Mouse (Mus musculus) MEL (cell line): ENCODE measurements at regions not wholly inside any gene's neighbourhood (a gene's known extent, or its start where the extent isn't known, plus 50 kb on each side); places are given as distances from the start of the nearest gene placed in this dataset.

Experiments used
- DNase-seq: peaks from one replicate; pipeline ENCODE4 v3.0.0; 2011; ENCODE audit warnings: low read depth, low spot score
- H3K27ac ChIP-seq: 2 replicates; pipeline ENCODE4 v1.5.1; 2012; ENCODE audit warnings: low read depth, mild to moderate bottlenecking, control low read depth, low read length, moderate library complexity; ENCODE audit not compliant: control insufficient read depth
- H3K27me3 ChIP-seq, 2 experiments: fragments of 150-350 bp in 1 of 2; sonication (generic) in 1 of 2; 2 replicates each; pipeline ENCODE4 v1.6.1; 2012; ENCODE audit warnings: low read length in 2 of 2, mild to moderate bottlenecking in 2 of 2, improper control_type of control experiment in 1 of 2, moderate library complexity in 1 of 2; ENCODE audit not compliant: insufficient read depth in 2 of 2, control insufficient read depth in 1 of 2
- H3K36me3 ChIP-seq, 2 experiments: 2 replicates each; pipeline ENCODE4 v1.6.1; 2012 to 2014; ENCODE audit warnings: low read length in 2 of 2, improper control_type of control experiment in 1 of 2, inconsistent platforms in 1 of 2, mild to moderate bottlenecking in 1 of 2; ENCODE audit not compliant: insufficient read depth in 2 of 2, control insufficient read depth in 1 of 2
- H3K4me1 ChIP-seq, 2 experiments: fragments of 150-350 bp in 1 of 2; sonication (generic) in 1 of 2; 2 replicates each; pipeline ENCODE4 v1.6.1; 2012; ENCODE audit warnings: low read length in 2 of 2, improper control_type of control experiment in 1 of 2, mild to moderate bottlenecking in 1 of 2; ENCODE audit not compliant: insufficient read depth in 2 of 2, control insufficient read depth in 1 of 2
- H3K4me3 ChIP-seq, 2 experiments: fragments of 150-350 bp in 1 of 2; sonication (generic) in 1 of 2; 2 replicates each; pipeline ENCODE4 v1.5.1; 2012; ENCODE audit warnings: low read depth in 2 of 2, low read length in 2 of 2, mild to moderate bottlenecking in 2 of 2, moderate library complexity in 2 of 2, control low read depth in 1 of 2, improper control_type of control experiment in 1 of 2; ENCODE audit not compliant: control insufficient read depth in 1 of 2, insufficient read depth in 1 of 2
- H3K79me2 ChIP-seq: 2 replicates; pipeline ENCODE4 v1.6.1; 2012; ENCODE audit warnings: mild to moderate bottlenecking, low read length, moderate library complexity; ENCODE audit not compliant: control insufficient read depth, poor library complexity, insufficient read depth
- H3K9ac ChIP-seq: 2 replicates; pipeline ENCODE4 v1.6.1; 2012; ENCODE audit warnings: low read depth, mild to moderate bottlenecking, control low read depth, low read length, moderate library complexity; ENCODE audit not compliant: control insufficient read depth, poor library complexity, severe bottlenecking
- H3K9me3 ChIP-seq: fragments of 150-350 bp; sonication (generic); replicated peaks from 2 replicates; pipeline ENCODE4 v1.6.1; 2012; ENCODE audit warnings: mild to moderate bottlenecking, low read length, improper control_type of control experiment, moderate library complexity; ENCODE audit not compliant: insufficient read depth
- EP300 ChIP-seq, 2 experiments: IDR thresholded peaks; 2 replicates each; pipeline ENCODE4 v1.6.1; 2011; ENCODE audit warnings: improper control_type of control experiment in 2 of 2, low read length in 2 of 2, low read depth in 1 of 2, mild to moderate bottlenecking in 1 of 2
- MAFK ChIP-seq: IDR thresholded peaks from 2 replicates; pipeline ENCODE4 v1.6.1; 2011; ENCODE audit warnings: low read depth, mild to moderate bottlenecking, low read length, improper control_type of control experiment, borderline replicate concordance
- MAX ChIP-seq: IDR thresholded peaks from 2 replicates; pipeline ENCODE4 v1.6.1; 2011; ENCODE audit warnings: low read length, improper control_type of control experiment
- MEF2A ChIP-seq: IDR thresholded peaks from 2 replicates; pipeline ENCODE4 v1.6.1; 2014; ENCODE audit warnings: low read depth, mild to moderate bottlenecking, inconsistent platforms, low read length, improper control_type of control experiment; ENCODE audit not compliant: poor library complexity, insufficient replicate concordance, severe bottlenecking; ENCODE audit errors: extremely low read depth
- MYC ChIP-seq: IDR thresholded peaks from 2 replicates; pipeline ENCODE4 v1.6.1; 2011; ENCODE audit warnings: low read depth, mild to moderate bottlenecking, low read length, improper control_type of control experiment, moderate library complexity
- NELFE ChIP-seq: IDR thresholded peaks from 2 replicates; pipeline ENCODE4 v1.6.1; 2011; ENCODE audit warnings: low read depth, low read length, improper control_type of control experiment
- POLR2A ChIP-seq, 2 experiments: IDR thresholded peaks; 2 replicates each; pipeline ENCODE4 v1.6.1; 2011 to 2012; ENCODE audit warnings: low read length in 2 of 2, mild to moderate bottlenecking in 2 of 2, control low read depth in 1 of 2, improper control_type of control experiment in 1 of 2, low read depth in 1 of 2, moderate library complexity in 1 of 2; ENCODE audit not compliant: control insufficient read depth in 1 of 2, insufficient read depth in 1 of 2, poor library complexity in 1 of 2
- POLR2AphosphoS5 ChIP-seq: IDR thresholded peaks from 2 replicates; pipeline ENCODE4 v1.6.1; 2012; ENCODE audit warnings: low read depth, borderline replicate concordance, mild to moderate bottlenecking, inconsistent platforms, low read length, moderate library complexity, mixed read lengths
- RAD21 ChIP-seq: IDR thresholded peaks from 2 replicates; pipeline ENCODE4 v1.6.1; 2011; ENCODE audit warnings: mild to moderate bottlenecking, low read depth, low read length, improper control_type of control experiment
- RCOR1 ChIP-seq: IDR thresholded peaks from 2 replicates; pipeline ENCODE4 v1.6.1; 2012; ENCODE audit warnings: low read depth, mild to moderate bottlenecking, inconsistent platforms, low read length, improper control_type of control experiment
- SIN3A ChIP-seq: IDR thresholded peaks from 2 replicates; pipeline ENCODE4 v1.6.1; 2012; ENCODE audit warnings: low read length, improper control_type of control experiment, inconsistent platforms
- TAL1 ChIP-seq: IDR thresholded peaks from 2 replicates; pipeline ENCODE4 v1.6.1; 2012; ENCODE audit warnings: mild to moderate bottlenecking, inconsistent platforms, low read length, moderate library complexity, mixed read lengths
- TBP ChIP-seq: IDR thresholded peaks from 2 replicates; pipeline ENCODE4 v1.8.0; 2011; ENCODE audit warnings: low read depth, low read length, improper control_type of control experiment
- UBTF ChIP-seq: IDR thresholded peaks from 2 replicates; pipeline ENCODE4 v1.6.1; 2012; ENCODE audit warnings: low read depth, mild to moderate bottlenecking, inconsistent platforms, low read length, improper control_type of control experiment, moderate library complexity, borderline replicate concordance; ENCODE audit not compliant: insufficient read depth
- USF1 ChIP-seq: IDR thresholded peaks from 2 replicates; pipeline ENCODE4 v1.6.1; 2014; ENCODE audit warnings: low read depth, mild to moderate bottlenecking, inconsistent platforms, low read length, improper control_type of control experiment, moderate library complexity
- USF2 ChIP-seq, 2 experiments: IDR thresholded peaks; 2 replicates each; pipeline ENCODE4 v1.6.1; 2011 to 2012; ENCODE audit warnings: improper control_type of control experiment in 2 of 2, low read length in 2 of 2, borderline replicate concordance in 1 of 2, inconsistent platforms in 1 of 2, low read depth in 1 of 2, mild to moderate bottlenecking in 1 of 2; ENCODE audit not compliant: insufficient read depth in 1 of 2
- ZC3H11A ChIP-seq: IDR thresholded peaks from 2 replicates; pipeline ENCODE4 v1.6.1; 2012; ENCODE audit warnings: low read depth, mild to moderate bottlenecking, inconsistent platforms, low read length, improper control_type of control experiment
- ZKSCAN1 ChIP-seq: IDR thresholded peaks from 2 replicates; pipeline ENCODE4 v1.6.1; 2012; ENCODE audit warnings: low read depth, mild to moderate bottlenecking, inconsistent platforms, low read length, improper control_type of control experiment, moderate library complexity
- ZMIZ1 ChIP-seq: IDR thresholded peaks from 2 replicates; pipeline ENCODE4 v1.6.1; 2012; ENCODE audit warnings: low read depth, mild to moderate bottlenecking, inconsistent platforms, low read length, improper control_type of control experiment, moderate library complexity
- ZNF384 ChIP-seq: IDR thresholded peaks from 2 replicates; pipeline ENCODE4 v1.6.1; 2012; ENCODE audit warnings: low read depth, mild to moderate bottlenecking, inconsistent platforms, low read length, improper control_type of control experiment

- Histone ChIP-seq H3K9me3 (no peaks in the 10 kb centered on the region), H3K4me1 (no peaks in the 10 kb centered on the region), H3K36me3 (0 out of 4 replicates have a peak, but pooled peaks cover 0 to 3% of the 10 kb centered on the region in 2 experiments), H3K9ac (no peak overlapping the region), H3K4me3 (no peak overlapping the region), H3K27ac (no peak overlapping the region), H3K27me3 (no peaks in the 10 kb centered on the region), H3K79me2 (no peaks in the 10 kb centered on the region)
- no peak for DNase-seq
- no peak for TF ChIP-seq ZNF384
- no peak for TF ChIP-seq NELFE
- no peak for TF ChIP-seq MYC
- no peak for TF ChIP-seq USF2 (IDR thresholded peaks at IDR 0.05; ENCODE audit: borderline replicate concordance in 1 of 2, insufficient read depth in 1 of 2, low read depth in 1 of 2, low read length in 2 of 2)
- TF ChIP-seq SIN3A = no peak
- no peak for TF ChIP-seq UBTF
Observed at GRCm38 (mm10) chr16:54259260-54259659, 1038.5 kb downstream of the Zpld1 start.

DNA sequence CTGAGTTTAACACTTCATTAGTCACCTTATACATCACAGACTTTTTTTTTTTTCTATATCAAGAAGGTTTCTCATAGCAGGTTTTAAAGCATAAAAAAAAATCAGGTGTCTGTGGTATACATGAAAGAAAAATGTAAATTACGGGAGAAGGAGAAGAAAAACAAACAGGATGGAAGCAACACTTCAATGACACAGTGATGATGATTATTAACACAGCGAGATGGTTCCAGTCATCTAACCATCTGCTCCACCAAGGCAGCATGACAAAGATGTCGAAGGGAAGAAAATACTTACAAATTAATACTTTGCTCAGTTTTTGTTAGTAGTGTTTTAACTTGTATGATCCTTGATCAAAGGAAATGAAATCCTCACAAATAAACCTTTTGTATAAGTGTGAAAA, 1050.9 kb downstream of the Zpld1 start:
- H3K4me3 ChIP-seq = no peak overlapping the region
- H3K79me2 ChIP-seq = no peaks in the 10 kb centered on the region
- H3K9ac ChIP-seq = no peak overlapping the region
- no peak for TF ChIP-seq POLR2AphosphoS5
- TF ChIP-seq ZC3H11A = no peak
- no peak for TF ChIP-seq EP300 (IDR thresholded peaks at IDR 0.05; ENCODE audit: low read depth in 1 of 2, low read length in 2 of 2)
- TF ChIP-seq RAD21 = no peak
- no peak for TF ChIP-seq MAFK
- TF ChIP-seq SIN3A = no peak
- TF ChIP-seq UBTF = no peak
- no peak for TF ChIP-seq USF2 (IDR thresholded peaks at IDR 0.05; ENCODE audit: borderline replicate concordance in 1 of 2, insufficient read depth in 1 of 2, low read depth in 1 of 2, low read length in 2 of 2)
- no peak for TF ChIP-seq POLR2A (IDR thresholded peaks at IDR 0.05; ENCODE audit: control insufficient read depth in 1 of 2, insufficient read depth in 1 of 2, low read depth in 1 of 2, low read length in 2 of 2, poor library complexity in 1 of 2)
- no peak for TF ChIP-seq ZKSCAN1
- no peak for TF ChIP-seq RCOR1
- no peak for TF ChIP-seq MEF2A
- no peak for TF ChIP-seq TBP
- TF ChIP-seq TAL1 = no peak
- TF ChIP-seq USF1 = no peak
- TF ChIP-seq MAX = no peak
- TF ChIP-seq ZMIZ1 = no peak
- TF ChIP-seq, all 39 proteins: peak for 0
- Histone ChIP-seq H3K36me3 (no peaks in the 10 kb centered on the region; a peak in 1 of 4 replicates), H3K9me3 (no peaks in the 10 kb centered on the region), H3K27ac (no peak overlapping the region), H3K27me3 (no peaks in the 10 kb centered on the region), H3K4me1 (no peaks in the 10 kb centered on the region; a peak in 1 of 4 replicates)
- no peak for DNase-seq
